Mouse (Mus musculus) stomach, embryonic 16.5 days (tissue): ENCODE measurements at regions not wholly inside any gene's neighbourhood (a gene's known extent, or its start where the extent isn't known, plus 50 kb on each side); places are given as distances from the start of the nearest gene placed in this dataset.

Source experiments
- ATAC-seq: fragments of 200-750 bp; cut with Nextera tagmentation; 2 replicates; pipeline ENCODE4 v1.8.0; 2017; ENCODE audit warnings: moderate number of reproducible peaks, moderate TSS enrichment; ENCODE audit not compliant: insufficient read depth, low FRiP score
- H3K27ac ChIP-seq: fragments of 300-500 bp; sonication (generic); 2 replicates; pipeline ENCODE4 v1.5.1; 2014; ENCODE audit warnings: low read length
- H3K27me3 ChIP-seq: fragments of 300-500 bp; sonication (generic); 2 replicates; pipeline ENCODE4 v1.6.1; 2014; ENCODE audit warnings: low read length, control low read depth, mixed read lengths; ENCODE audit not compliant: control insufficient read depth, insufficient read depth
- H3K36me3 ChIP-seq: fragments of 300-500 bp; sonication (generic); 2 replicates; pipeline ENCODE4 v1.6.1; 2014; ENCODE audit warnings: low read length; ENCODE audit not compliant: control insufficient read depth, insufficient read depth
- H3K4me1 ChIP-seq: fragments of 300-500 bp; sonication (generic); 2 replicates; pipeline ENCODE4 v1.6.1; 2014; ENCODE audit warnings: low read length, control low read depth, mixed read lengths; ENCODE audit not compliant: control insufficient read depth, insufficient read depth
- H3K4me2 ChIP-seq: fragments of 300-500 bp; sonication (generic); 2 replicates; pipeline ENCODE4 v1.6.1; 2014; ENCODE audit warnings: low read depth, low read length, mixed read lengths
- H3K4me3 ChIP-seq: fragments of 300-500 bp; sonication (generic); replicated peaks from 2 replicates; pipeline ENCODE4 v1.5.1; 2014; ENCODE audit warnings: mild to moderate bottlenecking, low read length
- H3K9ac ChIP-seq: fragments of 300-500 bp; sonication (generic); 2 replicates; pipeline ENCODE4 v1.6.1; 2014; ENCODE audit warnings: low read length
- H3K9me3 ChIP-seq: fragments of 300-500 bp; sonication (generic); replicated peaks from 2 replicates; pipeline ENCODE4 v1.6.1; 2016; ENCODE audit warnings: low read length, control low read depth; ENCODE audit not compliant: control insufficient read depth
- WGBS: fragments of 180-500 bp; shearing (Covaris S2); extraction: QIAGEN DNeasy Blood & Tissue Kit; methylation state at CpG from one replicate; pipeline ENCODE4 v1.1.7; 2014; 5-methylcytosine and 5-hydroxymethylcytosine counted together

DNA sequence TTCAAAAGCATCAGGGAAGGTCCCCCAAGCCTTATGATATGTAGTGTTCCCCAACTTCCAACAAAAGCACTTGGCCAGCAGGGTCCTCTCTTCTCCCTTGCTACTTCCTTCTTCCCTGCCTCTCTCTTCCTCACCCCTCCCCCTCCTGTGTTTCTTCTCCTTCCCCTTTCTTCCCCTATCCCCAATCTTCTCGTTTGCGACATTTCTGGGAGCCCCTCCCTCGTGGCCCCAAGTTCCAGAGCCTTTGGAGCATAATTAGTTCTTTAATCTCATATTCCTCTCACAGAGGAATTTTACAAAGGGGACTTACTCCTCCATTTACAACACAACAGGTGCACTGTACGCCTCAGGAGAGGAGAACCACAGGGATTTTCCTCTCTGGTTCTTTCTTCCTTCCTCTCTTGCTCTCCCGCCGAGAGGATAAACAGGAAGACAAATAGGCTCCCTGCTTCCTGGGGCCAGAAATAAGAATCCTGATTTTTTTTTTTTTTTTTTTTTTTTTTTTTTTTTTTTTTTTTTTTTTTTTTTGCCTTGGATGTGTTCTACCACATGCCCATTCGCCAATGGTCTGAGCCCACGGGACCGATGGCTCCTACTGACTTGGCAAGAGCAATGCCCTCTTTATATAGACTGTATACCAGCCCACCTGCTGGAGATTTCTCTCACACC, 578.4 kb upstream of the Gm10131 start:
- no peak overlapping the region for H3K27ac ChIP-seq
- H3K9ac ChIP-seq = no peak overlapping the region
- ATAC-seq = 0 out of 2 replicates have a peak, but pooled peaks have one; percentile 37

DNA sequence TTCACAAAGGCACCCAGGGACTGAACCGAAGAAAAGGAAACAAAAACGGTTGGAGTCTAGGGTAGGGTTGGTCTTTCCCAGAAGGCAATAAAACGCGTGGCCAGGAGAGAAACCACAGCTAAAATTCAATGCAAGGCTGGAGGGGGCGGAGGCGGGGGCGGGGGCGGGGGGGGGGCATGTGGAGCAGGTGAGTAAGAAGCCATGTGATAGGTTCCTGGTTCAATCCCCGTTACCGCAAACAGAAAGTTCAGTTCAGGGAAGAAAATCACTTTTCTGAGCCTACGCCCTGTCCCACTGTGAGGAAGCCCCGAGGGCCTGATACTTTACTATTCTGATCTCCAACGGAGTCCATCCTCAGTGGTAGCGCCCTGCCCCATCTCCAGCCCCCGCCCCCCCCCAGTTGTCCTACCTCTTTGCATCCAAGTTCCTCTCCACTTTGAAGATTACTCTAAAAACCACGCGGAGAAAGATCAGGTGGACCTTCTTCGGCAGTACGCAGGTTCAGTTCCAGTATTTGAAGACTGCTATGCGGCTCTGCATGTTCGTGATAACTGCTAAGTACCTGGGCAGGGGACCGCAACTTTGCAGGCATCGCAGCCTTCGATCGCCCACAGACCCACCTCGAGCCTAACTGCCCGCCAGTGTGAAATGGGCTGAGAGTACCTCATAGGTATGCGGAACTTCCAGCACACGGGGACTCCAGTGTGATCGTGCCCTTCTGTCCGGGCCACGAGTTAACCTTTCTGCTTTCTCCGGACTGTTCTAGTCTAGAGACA, 577.7 kb upstream of the Gm10131 start:
- peak overlapping the region; percentile 52; the same call in 1 of the 2 replicates for H3K9ac ChIP-seq

More for the DNA sequence above, 578.4 kb upstream of the Gm10131 start:
- H3K4me1 ChIP-seq = peaks cover 6% of the 10 kb centered on the region; the same call in 1 of the 2 replicates
- no peaks in the 10 kb centered on the region for H3K27me3 ChIP-seq
- no peaks in the 10 kb centered on the region for H3K9me3 ChIP-seq
- H3K36me3 ChIP-seq = no peaks in the 10 kb centered on the region
- H3K4me2 ChIP-seq = peak overlapping the region; percentile 53
- peak overlapping the region; percentile 35 for H3K4me3 ChIP-seq
- WGBS = 18% methylated on average over 9 of the region's 9 CpGs

DNA sequence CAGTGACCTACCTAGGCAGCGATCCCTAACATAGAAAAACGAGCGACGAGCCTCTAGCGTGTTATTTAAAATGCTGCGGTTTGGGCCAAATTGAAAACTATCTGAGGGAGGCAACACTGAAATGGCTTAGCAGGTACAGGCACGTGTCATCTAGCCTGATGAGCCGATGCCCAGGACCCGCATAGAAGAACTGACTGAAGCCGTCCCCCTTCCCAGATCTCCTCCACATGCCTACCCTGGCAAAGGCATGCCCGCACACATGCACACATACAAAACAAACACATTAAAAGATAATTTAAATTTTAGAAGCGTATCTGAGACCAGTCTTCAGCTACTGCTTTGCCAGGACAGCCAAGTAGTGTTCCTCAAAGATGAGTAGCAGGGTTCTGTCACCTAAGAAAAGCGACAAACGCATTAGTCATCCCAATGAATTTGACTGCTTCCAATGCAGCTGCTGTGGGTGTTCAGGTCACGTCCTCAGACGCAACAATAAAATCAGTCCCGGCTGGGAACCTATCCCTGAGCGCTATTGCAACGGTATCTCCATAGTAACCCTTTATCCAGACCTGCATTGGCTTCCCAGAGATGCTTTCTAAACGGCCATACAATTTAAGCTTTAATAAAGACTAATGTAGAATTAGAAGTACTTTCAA, 577.0 kb upstream of the Gm10131 start:
- Histone ChIP-seq H3K36me3 (no peaks in the 10 kb centered on the region), H3K27me3 (no peaks in the 10 kb centered on the region), H3K27ac (no peak overlapping the region), H3K9ac (0 out of 2 replicates have a peak overlapping the region, but pooled peaks have one; percentile 10), H3K9me3 (no peaks in the 10 kb centered on the region), H3K4me3 (peak overlapping the region; percentile 35; the same call in 1 of the 2 replicates), H3K4me1 (peaks cover 6% of the 10 kb centered on the region; the same call in 1 of the 2 replicates), H3K4me2 (peak overlapping the region; percentile 53)
- ATAC-seq = no peak
- 67% methylated on average over 20 of the region's 20 CpGs for WGBS

More for the DNA sequence above, 577.7 kb upstream of the Gm10131 start:
- Histone ChIP-seq H3K36me3 (no peaks in the 10 kb centered on the region), H3K4me2 (peak overlapping the region; percentile 53), H3K4me1 (peaks cover 6% of the 10 kb centered on the region; the same call in 1 of the 2 replicates), H3K27ac (no peak overlapping the region), H3K27me3 (no peaks in the 10 kb centered on the region), H3K9me3 (no peaks in the 10 kb centered on the region), H3K4me3 (peak overlapping the region; percentile 35)
- 27% methylated on average over 33 of the region's 33 CpGs for WGBS
- 0 out of 2 replicates have a peak, but pooled peaks have one; percentile 53 for ATAC-seq

GRCm38 (mm10) chr8:34686371-34686770, 574.8 kb upstream of the Gm10131 start:
- WGBS = 87% methylated on average over 10 of the region's 10 CpGs
- Histone ChIP-seq H3K4me1 (peaks cover 6% of the 10 kb centered on the region; the same call in 1 of the 2 replicates), H3K27ac (no peak overlapping the region), H3K9ac (no peak overlapping the region), H3K4me3 (no peak overlapping the region), H3K4me2 (no peak overlapping the region), H3K9me3 (no peaks in the 10 kb centered on the region), H3K36me3 (no peaks in the 10 kb centered on the region), H3K27me3 (no peaks in the 10 kb centered on the region)
- ATAC-seq = no peak

DNA sequence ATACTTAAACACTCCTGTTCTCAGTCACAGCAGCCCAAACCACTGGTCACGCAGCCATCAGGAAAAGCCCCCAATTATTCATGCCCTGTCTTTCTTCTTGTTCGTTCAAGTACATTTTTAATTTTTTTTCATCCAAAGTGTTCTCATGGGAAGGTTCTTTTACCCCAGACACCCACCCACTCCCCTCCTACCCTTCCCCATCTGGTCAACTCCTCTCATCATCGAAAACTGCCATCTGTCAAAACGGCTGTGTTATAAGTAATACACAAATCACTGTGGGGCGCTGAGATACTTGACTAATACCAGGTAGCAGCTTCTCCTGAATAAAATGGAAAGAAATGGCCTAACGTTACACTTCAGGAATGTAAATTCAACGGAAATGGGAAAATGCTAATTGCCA, 573.1 kb upstream of the Gm10131 start:
- 67% methylated on average over 7 of the region's 7 CpGs for WGBS
- peaks cover 9% of the 10 kb centered on the region for H3K4me1 ChIP-seq
- H3K9me3 ChIP-seq = no peaks in the 10 kb centered on the region
- no peak overlapping the region for H3K9ac ChIP-seq
- H3K27ac ChIP-seq = no peak overlapping the region
- no peak for ATAC-seq
- no peaks in the 10 kb centered on the region for H3K36me3 ChIP-seq
- H3K4me2 ChIP-seq = no peak overlapping the region
- no peaks in the 10 kb centered on the region for H3K27me3 ChIP-seq
- H3K4me3 ChIP-seq = no peak overlapping the region

DNA sequence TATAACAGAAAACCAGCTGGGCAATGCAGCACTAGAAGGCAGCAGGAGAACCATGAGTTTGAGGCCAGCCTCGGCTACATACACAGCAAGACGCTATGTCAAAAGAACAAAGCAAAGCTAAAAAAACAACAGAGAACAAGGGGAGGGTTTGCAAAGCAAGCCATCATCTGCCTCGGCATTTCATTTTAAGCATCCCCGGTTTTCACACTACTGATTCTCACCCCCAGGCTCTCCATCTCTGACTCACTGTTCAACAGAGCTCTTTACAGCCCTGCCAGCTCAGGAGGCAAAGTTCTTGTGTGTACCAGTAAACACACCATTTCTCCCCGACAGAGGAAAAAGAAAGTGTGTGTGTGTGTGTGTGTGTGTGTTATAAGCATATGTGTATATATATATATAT, 571.6 kb upstream of the Gm10131 start:
- Histone ChIP-seq H3K36me3 (no peaks in the 10 kb centered on the region), H3K27me3 (no peaks in the 10 kb centered on the region), H3K9ac (no peak overlapping the region), H3K4me2 (no peak overlapping the region), H3K9me3 (no peaks in the 10 kb centered on the region), H3K4me3 (no peak overlapping the region), H3K27ac (no peak overlapping the region), H3K4me1 (peaks cover 6% of the 10 kb centered on the region)
- 83% methylated on average over 5 of the region's 5 CpGs for WGBS
- no peak for ATAC-seq

GRCm38 (mm10) chr8:34682221-34682620, 570.7 kb upstream of the Gm10131 start:
- Histone ChIP-seq H3K9me3 (no peaks in the 10 kb centered on the region), H3K27me3 (no peaks in the 10 kb centered on the region), H3K27ac (no peak overlapping the region), H3K9ac (no peak overlapping the region), H3K4me2 (no peak overlapping the region), H3K4me3 (no peak overlapping the region), H3K4me1 (peaks cover 6% of the 10 kb centered on the region), H3K36me3 (no peaks in the 10 kb centered on the region)
- 93% methylated on average over 8 of the region's 8 CpGs for WGBS
- ATAC-seq = no peak

DNA sequence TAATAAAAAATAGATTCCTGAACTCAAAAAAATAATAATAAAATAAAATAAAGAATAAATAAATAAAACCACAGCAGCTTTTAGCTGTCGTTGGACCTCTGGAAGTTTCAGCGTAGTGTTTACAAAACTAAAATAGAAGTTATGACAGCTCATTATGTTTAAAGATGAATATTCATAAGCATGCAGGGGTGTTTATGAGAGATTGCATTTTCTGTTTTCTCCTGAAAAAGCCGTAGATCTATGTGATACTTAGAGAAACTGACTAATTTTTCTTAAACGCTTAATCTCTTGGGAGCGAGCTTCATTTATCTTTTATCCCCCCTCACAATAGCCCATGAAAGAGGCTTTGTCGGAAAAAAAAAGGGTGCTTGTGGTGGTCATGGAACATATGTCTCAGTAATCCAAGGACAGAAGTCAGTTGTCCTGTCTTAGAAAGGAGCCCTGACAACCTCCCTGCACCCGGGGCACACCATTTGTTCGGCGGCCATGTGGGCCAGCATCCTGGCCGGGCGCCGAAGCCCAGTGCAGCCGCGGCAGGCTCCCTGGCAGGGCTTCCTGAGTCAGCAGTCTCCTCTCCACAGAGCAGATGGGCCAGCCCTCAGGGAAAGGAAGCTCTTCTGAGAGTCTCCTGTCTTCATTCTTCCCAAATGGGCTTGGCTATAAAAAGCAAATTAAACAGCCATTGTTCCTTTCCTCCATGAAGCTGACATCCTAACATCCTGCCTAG, 568.2 kb upstream of the Gm10131 start:
- Histone ChIP-seq H3K4me3 (peak overlapping the region; percentile 19), H3K9ac (no peak overlapping the region), H3K9me3 (no peaks in the 10 kb centered on the region), H3K27ac (peak overlapping the region; percentile 12), H3K4me2 (peak overlapping the region; percentile 43), H3K4me1 (peaks cover 6% of the 10 kb centered on the region), H3K36me3 (no peaks in the 10 kb centered on the region), H3K27me3 (no peaks in the 10 kb centered on the region)
- peak; percentile 44; the same call in 1 of the 2 replicates for ATAC-seq
- 26% methylated on average over 14 of the region's 14 CpGs for WGBS
